Mouse (Mus musculus) limb, embryonic 11.5 days (tissue): ENCODE measurements around the gene Zfp553. TPM values are rescaled to one million over a fixed set of nuclear protein-coding genes. Genes with fewer than 3 reads are reported as not detected.

Source experiments
- ATAC-seq: fragments of 200-750 bp; cut with Nextera tagmentation; 2 replicates; pipeline ENCODE4 v1.8.0; 2017; ENCODE audit warnings: low read depth; ENCODE audit not compliant: insufficient number of reproducible peaks, low FRiP score, low TSS enrichment
- DNase-seq: peaks from one replicate; pipeline ENCODE4 v3.0.0-alpha.2; 2015; ENCODE audit warnings: low spot score
- H3K27ac ChIP-seq: fragments of 300-500 bp; sonication (generic); replicated peaks from 2 replicates; pipeline ENCODE4 v1.5.1; 2014; ENCODE audit warnings: low read depth, mild to moderate bottlenecking, low read length
- H3K27me3 ChIP-seq: fragments of 300-500 bp; sonication (generic); 2 replicates; pipeline ENCODE4 v1.6.1; 2014; ENCODE audit warnings: mild to moderate bottlenecking, low read length, mixed read lengths; ENCODE audit not compliant: control insufficient read depth, insufficient read depth
- H3K36me3 ChIP-seq: fragments of 300-500 bp; sonication (generic); 2 replicates; pipeline ENCODE4 v1.6.1; 2014; ENCODE audit warnings: mild to moderate bottlenecking, low read length, moderate library complexity, mixed read lengths; ENCODE audit not compliant: control insufficient read depth, insufficient read depth
- H3K4me1 ChIP-seq: fragments of 300-500 bp; sonication (generic); 2 replicates; pipeline ENCODE4 v1.6.1; 2014; ENCODE audit warnings: low read length, mixed read lengths; ENCODE audit not compliant: control insufficient read depth, insufficient read depth
- H3K4me2 ChIP-seq: fragments of 300-500 bp; sonication (generic); 2 replicates; pipeline ENCODE4 v1.6.1; 2014; ENCODE audit warnings: low read depth, mild to moderate bottlenecking, moderate library complexity; ENCODE audit not compliant: severe bottlenecking
- H3K4me3 ChIP-seq: fragments of 300-500 bp; sonication (generic); 2 replicates; pipeline ENCODE4 v1.5.1; 2014; ENCODE audit warnings: low read depth, low read length
- H3K9ac ChIP-seq: fragments of 300-500 bp; sonication (generic); 2 replicates; pipeline ENCODE4 v1.6.1; 2014; ENCODE audit warnings: mild to moderate bottlenecking, low read length
- H3K9me3 ChIP-seq: fragments of 300-500 bp; sonication (generic); 2 replicates; pipeline ENCODE4 v1.6.1; 2016; ENCODE audit warnings: low read length; ENCODE audit not compliant: control insufficient read depth
- WGBS: fragments of 180-500 bp; shearing (Covaris S2); extraction: QIAGEN DNeasy Blood & Tissue Kit; methylation state at CpG from one replicate; pipeline ENCODE4 v1.1.7; 2014; 5-methylcytosine and 5-hydroxymethylcytosine counted together
- polyA plus RNA-seq: library from polyadenylated mRNA; unstranded; fragments of >200 nt; fragmentation: Nextera tagmentation; extraction: Ambion mirVana; gene quantifications from 2 replicates; pipeline ENCODE4 v1.2.1, GENCODE M21; 2014

The Zfp553 gene
- polyA plus RNA-seq, 1 experiment from 2014 or later = 29.1 TPM

DNA sequence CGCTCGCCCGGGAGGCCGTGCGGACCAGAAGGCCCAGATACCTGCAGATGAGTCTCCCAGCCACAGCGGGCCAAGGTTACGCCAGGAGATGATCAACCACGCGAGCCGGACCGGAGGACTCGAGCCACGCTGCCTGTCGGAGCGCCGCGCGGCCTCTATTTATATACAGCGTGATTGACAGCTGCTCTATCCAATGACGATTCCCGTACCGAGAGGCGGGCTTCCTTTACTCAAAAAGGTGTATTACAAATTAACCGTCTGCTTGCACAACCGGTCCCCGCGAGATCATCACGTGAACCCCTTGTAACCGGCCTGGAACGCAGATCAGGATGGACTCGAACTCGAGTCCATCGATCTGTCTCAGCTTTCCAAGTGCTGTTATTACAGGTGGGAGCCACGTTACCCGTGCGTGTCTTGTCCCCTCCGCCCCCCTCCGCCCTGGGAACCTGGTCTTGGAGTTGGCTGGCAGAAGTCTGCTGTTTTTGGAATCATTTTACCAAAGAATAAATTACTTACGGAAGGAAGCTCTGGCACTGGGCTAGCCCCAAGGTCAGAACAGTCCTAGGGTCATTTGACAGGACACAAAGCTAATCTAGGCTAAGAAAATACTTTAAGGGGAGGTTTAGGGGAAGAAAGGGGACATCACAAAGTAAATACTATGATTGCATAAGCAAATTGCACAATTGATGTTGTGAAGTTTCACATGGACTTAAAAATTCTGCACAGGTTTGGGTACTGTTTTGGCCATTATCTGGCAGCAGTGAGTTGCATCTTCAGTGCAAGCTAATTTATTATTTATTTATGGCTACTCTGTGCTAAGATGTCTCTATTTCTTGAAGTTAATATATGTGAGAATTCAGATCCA, 41.3 kb downstream of the Zfp553 start, which contains the start of gene Sephs2:
Gene Sephs2 (minus strand): TSS at position 131 of the 865 bp plus-strand sequence.
- peak within 1 kb of the TSS; percentile 96 for H3K9ac ChIP-seq

DNA sequence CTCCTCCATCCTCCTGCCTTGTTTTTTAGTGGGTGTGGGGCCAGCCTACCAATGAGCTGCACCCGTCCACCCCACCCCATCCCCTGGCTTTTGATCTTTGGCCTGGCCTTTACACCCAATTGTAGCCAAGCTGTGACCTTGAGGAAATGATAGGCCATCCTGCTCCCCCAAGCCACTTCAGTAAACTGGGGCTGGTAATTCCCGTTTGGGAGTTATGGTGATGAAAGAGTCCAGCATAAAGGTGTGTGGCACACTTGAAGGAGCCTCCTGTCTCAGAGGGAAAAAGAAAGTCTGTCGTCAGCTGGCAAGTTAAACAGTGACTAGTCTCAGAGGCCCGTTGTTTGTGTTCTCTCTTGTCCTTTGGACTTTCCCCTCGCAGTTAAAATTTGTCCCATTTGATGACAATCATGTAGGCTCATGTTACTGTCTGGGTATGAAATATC, 43.7 kb downstream of the Zfp553 start:
- Histone ChIP-seq H3K9me3 (no peaks in the 10 kb centered on the region), H3K4me2 (no peak overlapping the region), H3K4me1 (no peaks in the 10 kb centered on the region), H3K9ac (no peak overlapping the region), H3K36me3 (peaks cover 5% of the 10 kb centered on the region; the same call in 1 of the 2 replicates), H3K27me3 (no peaks in the 10 kb centered on the region), H3K27ac (no peak overlapping the region), H3K4me3 (no peak overlapping the region)
- 63% methylated on average over 5 of the region's 5 CpGs for WGBS
- ATAC-seq (no peak), DNase-seq (no peak)

More for the DNA sequence above, 41.3 kb downstream of the Zfp553 start, which contains the start of gene Sephs2:
- peak within 1 kb of the TSS; percentile 91 for H3K4me2 ChIP-seq
- no peaks in the 10 kb centered on the region for H3K4me1 ChIP-seq
- H3K27me3 ChIP-seq = no peaks in the 10 kb centered on the region
- H3K36me3 ChIP-seq = peaks cover 10% of the 10 kb centered on the region; the same call in 1 of the 2 replicates
- peak; percentile 96 for DNase-seq
- H3K27ac ChIP-seq = peak within 1 kb of the TSS; percentile 81
- ATAC-seq = peak; percentile 82
- H3K4me3 ChIP-seq = peak within 1 kb of the TSS; percentile 84
- no peaks in the 10 kb centered on the region for H3K9me3 ChIP-seq
- 3% methylated on average over 39 of the region's 39 CpGs for WGBS

DNA sequence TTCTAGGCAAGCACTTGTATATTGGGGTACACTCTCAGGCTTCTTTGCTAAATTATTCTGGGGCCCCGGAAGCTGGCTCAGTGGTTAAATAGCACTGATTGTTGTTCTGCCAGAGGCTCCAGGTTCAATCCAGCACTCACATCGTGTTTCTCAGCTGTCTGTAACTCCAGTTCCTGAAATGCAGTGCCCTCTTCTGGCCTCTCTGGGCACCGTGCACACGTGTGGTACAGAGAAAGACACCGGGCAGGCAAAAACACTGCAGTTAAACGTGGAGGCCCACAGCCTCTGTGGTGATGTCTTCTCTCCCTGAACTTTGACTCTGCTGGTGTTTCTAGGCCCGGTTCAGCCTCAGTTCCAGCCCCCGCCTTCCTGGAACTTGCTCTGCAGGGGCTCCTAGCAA, 45.5 kb downstream of the Zfp553 start:
- Histone ChIP-seq H3K4me1 (no peaks in the 10 kb centered on the region), H3K4me3 (no peak overlapping the region), H3K36me3 (no peaks in the 10 kb centered on the region), H3K9ac (no peak overlapping the region), H3K4me2 (no peak overlapping the region), H3K9me3 (no peaks in the 10 kb centered on the region), H3K27ac (no peak overlapping the region), H3K27me3 (no peaks in the 10 kb centered on the region)
- ATAC-seq (no peak), DNase-seq (peak; percentile 59)
- WGBS = 26% methylated on average over 8 of the region's 8 CpGs

DNA sequence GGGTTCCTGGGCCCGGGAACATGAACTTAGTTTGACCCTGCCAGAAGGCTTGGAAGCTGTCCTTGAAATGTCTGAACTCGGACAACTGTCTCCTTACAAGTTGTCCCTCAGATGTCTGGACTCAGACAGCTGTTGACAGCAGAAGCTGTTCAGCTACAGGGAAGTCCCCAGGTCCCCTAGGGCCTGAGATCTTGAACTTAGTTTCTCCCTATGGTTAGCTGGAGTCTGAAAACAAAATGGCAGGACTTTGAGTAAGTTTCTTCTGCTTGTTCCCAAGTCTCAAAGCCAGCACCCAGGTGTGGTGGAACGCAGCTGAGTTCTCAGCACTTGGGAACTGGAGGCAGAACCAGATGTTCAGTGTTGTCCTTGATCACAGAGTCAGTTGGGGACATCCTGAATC, 47.2 kb downstream of the Zfp553 start:
- no peak overlapping the region for H3K9ac ChIP-seq
- H3K4me1 ChIP-seq = no peaks in the 10 kb centered on the region
- H3K27ac ChIP-seq = no peak overlapping the region
- DNase-seq = no peak
- H3K9me3 ChIP-seq = no peaks in the 10 kb centered on the region
- no peaks in the 10 kb centered on the region for H3K36me3 ChIP-seq
- no peak overlapping the region for H3K4me3 ChIP-seq
- no peaks in the 10 kb centered on the region for H3K27me3 ChIP-seq
- 67% methylated on average over 3 of the region's 3 CpGs for WGBS
- ATAC-seq = no peak
- H3K4me2 ChIP-seq = no peak overlapping the region

DNA sequence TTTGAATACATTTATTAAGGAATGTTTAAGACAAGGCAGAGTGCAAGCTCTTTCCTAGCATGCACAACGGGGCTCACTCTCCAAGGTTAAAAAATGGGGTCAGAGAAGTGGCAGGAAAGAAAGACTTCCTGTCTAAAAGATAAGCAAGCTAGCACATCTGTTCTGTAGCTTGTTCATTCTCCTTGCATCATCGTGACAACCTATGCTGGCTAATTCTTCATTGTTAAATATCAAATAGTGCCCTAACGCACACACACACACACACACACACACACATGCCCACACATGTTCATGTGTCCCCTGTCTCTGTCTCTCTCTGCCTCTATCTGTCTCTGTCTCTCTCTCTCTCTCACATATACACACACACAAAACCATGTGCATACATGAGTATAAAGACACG, 48.3 kb downstream of the Zfp553 start:
- no peaks in the 10 kb centered on the region for H3K27me3 ChIP-seq
- ATAC-seq (no peak), DNase-seq (no peak)
- no peaks in the 10 kb centered on the region for H3K9me3 ChIP-seq
- no peak overlapping the region for H3K9ac ChIP-seq
- no peaks in the 10 kb centered on the region for H3K36me3 ChIP-seq
- H3K4me3 ChIP-seq = no peak overlapping the region
- no peak overlapping the region for H3K27ac ChIP-seq
- no peaks in the 10 kb centered on the region for H3K4me1 ChIP-seq
- WGBS = 80% methylated on average over 4 of the region's 4 CpGs
- no peak overlapping the region for H3K4me2 ChIP-seq

DNA sequence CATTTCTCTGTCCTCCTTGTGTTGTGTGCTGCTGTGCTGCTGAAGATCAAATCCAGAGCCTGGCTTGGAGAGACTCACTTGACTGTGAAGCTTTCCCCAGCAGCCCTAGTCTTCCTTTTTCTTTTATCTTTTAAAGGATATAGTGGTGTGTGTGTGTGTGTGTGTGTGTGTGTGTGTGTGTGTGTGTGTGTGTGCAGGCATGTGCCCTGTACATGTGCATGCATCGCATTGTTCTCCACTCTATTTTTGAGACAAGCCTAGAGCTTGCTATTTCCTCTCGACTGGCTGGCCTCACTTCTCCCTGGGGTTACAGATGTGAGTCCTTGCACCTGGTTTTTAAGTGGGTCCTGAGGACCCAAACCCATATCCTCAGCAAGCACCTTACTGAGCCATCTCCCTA, 49.3 kb downstream of the Zfp553 start:
- Histone ChIP-seq H3K36me3 (no peaks in the 10 kb centered on the region), H3K9ac (no peak overlapping the region), H3K4me2 (no peak overlapping the region), H3K27ac (no peak overlapping the region), H3K27me3 (no peaks in the 10 kb centered on the region), H3K9me3 (no peaks in the 10 kb centered on the region; the same call in 1 of the 2 replicates), H3K4me1 (no peaks in the 10 kb centered on the region), H3K4me3 (no peak overlapping the region)
- 86% methylated on average over 2 of the region's 2 CpGs for WGBS
- no peak for ATAC-seq
- no peak for DNase-seq

DNA sequence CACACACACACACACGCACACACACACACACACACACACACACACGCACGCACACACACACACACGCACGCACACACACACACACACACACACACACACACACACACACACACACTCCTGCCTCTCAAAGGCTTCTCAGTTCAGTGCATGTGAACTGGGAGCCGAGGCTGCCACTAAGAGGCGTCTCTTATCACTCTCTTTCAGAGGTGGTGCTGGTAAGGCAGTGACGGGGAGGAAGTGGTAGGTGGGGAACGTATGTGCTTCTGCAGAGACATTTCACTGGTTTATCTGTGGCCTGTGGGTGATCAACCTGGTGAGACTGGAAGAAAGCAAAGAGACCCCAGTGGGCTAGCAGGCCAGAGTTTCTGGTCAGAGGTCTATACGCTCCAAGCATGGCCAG, 52.3 kb downstream of the Zfp553 start:
- Histone ChIP-seq H3K27me3 (no peaks in the 10 kb centered on the region), H3K27ac (no peak overlapping the region), H3K9ac (no peak overlapping the region), H3K4me2 (no peak overlapping the region), H3K4me1 (no peaks in the 10 kb centered on the region), H3K9me3 (peaks cover 6% of the 10 kb centered on the region; the same call in 1 of the 2 replicates), H3K4me3 (no peak overlapping the region), H3K36me3 (no peaks in the 10 kb centered on the region)
- DNase-seq (no peak), ATAC-seq (no peak)
- WGBS = 81% methylated on average over 5 of the region's 10 CpGs
